Mouse (Mus musculus) c-Kit-negative CD71-positive TER-119-positive erythroid progenitor cells, embryonic 14.5 days (primary cell): ENCODE data around the gene Fads6.

Experiments used
- DNase-seq: peaks from one replicate; pipeline ENCODE4 v3.0.0-alpha.2; 2013; ENCODE audit warnings: low read depth, low spot score

Gene Fads6

DNA sequence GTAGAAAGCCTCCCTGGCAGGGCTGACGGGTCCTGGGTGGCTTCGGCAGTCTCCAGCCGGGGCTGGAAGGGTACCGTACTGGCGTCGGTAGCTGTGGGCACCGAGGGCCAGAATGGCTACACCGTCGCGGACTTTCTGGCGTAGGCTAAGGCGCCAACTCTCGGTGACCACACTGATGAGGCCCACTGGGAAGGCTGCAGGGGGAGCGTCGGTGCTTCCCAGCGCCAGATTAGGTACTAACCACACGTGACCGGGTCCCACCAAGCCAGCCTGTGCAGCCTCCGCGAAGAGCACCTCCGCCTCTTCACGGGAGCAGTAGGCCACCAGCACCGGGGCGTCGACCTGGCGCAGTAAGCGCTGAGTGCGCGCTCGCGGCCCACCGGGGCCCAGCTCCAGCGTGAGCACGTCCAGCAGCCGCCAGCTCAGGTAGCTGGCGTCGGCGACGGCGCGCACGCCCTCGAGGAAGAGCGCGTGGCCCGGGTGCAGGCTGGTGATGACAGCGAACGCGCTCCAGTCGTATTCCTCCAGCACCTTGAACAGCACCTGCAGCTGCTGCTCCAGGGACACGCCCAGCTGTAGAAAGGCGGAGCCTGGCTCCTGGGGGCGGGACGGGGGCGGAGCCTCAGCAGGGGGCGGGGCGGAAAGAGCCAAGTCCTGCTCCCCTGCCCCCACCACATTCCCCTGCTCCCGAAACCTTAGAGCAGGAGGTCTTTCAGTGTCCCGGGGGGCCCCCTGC, 39.5 kb downstream of the Fads6 start:
- DNase-seq = no peak

DNA sequence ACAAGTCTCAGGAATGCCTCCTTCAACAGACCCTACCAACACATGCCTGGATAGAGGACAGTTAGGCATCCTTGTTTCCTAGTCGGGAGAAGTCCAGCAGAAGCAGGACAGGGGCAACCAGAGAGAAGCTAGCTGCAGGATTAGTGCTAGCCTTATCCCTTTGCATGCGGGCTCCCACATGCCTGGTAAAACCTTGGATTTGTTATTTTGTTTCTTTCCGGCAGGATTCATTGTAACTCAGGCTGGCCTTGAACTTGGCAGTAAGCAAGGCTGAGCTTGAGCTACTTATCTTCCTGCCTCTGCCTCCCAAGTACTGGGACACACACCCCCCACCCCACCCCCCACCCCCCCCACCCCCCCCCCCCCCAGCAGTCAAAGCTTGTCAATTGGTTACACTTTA, 46.2 kb downstream of the Fads6 start:
- DNase-seq = no peak

DNA sequence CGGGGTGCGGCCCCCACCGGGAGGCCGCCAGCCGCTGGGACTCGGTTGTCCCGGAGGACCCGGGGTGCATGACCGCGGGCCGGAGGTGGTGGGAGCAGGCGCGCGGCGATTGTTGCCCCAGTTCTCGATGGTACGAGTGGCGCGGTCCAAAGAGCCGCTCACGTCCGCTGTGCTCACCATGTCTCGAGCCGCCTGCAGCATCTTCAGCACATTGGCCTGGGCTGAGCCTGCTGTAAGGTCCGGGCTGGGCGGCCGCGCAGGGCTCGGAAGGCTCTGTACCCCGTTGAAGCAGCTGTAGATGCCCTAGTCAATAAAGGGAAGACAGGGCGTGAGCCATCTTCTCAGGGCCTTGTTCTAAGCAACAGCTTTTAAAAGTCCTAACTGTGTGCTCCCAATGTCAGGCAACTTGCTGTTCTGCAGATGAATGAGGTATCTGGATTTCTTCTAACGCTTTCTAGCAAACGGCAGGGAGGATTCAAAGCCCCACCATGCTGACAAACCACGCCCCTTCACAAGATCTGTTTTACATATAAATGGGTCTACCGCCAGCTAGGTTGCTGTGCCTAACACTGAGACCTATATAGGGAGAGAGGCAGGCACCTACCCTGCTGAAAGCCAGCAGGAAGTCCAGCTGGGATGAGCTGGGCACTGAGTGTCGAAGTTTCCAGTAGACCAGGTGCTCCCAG, 46.9 kb downstream of the Fads6 start:
- DNase-seq = no peak

DNA sequence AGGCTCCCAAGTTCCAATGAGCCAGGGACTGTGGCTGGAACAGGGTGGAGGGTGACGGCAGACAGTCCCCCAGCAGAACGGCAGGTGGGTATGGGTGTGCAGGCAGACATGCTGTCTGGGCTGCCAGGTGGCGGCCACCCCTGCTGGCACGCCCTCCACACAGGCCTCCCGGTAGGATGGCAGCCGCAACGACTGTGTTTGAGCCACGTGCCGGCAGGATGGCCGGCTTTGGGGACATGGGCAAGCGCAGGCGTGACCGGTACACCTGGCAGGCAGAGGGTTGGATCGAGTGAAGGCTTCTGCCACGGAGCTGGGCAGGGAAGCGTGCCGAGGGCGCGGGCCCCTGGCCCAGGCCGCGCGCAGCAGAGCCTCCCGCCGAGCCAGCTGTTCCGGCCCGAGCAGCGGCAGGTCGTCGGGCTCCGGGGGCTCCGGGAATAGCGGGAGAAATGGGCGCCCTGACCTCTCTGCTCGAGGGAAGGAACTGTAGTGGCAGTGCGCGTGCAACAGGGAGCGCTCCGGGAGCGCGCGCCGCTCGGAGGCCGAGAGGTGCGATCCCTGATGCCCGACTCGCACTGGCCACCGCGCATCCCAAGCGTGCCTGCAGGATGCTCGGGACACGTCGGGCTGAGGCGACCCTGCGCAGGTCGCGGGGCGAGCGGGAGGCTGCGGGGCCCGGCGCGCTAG, 47.6 kb downstream of the Fads6 start:
- DNase-seq = no peak

DNA sequence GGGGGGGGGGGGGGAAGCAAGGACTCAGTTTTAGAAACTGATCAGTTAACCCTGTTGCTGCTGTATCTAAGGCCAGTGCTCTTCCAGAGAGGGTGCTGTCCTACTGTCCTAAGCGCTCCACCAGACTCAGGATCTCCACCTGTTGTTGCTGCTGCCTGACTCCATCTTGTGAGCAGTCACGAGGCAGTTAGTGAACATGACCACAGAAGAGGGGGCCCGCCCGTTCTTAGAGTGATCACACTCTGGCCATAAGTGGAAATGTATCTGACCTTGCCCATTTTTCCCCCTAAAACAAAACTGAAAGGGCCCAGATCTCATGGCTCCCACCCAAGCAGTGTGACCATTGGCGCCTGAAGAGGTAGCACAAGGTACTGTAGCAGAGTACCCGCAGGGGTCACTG, 49.5 kb downstream of the Fads6 start:
- no peak for DNase-seq

DNA sequence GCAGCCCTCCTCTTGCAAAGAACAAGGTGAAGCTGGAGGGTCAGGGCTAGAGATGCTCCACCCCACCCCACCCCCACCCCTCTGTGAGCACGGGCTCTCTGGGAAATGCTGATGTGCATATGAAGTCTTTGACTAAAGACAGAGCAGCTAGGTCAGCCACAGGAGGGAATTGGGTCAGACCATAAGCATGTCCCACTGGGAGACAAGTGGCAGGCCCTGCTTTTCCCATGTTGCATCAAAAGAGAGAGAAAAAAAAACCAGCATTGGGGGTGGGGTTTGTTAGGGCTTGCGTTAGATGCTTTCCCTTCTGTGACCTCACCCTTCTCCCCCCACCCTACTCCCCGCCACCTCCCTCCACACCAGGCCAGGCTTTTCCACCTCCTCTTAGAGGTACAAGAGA, 50.2 kb downstream of the Fads6 start:
- no peak for DNase-seq

DNA sequence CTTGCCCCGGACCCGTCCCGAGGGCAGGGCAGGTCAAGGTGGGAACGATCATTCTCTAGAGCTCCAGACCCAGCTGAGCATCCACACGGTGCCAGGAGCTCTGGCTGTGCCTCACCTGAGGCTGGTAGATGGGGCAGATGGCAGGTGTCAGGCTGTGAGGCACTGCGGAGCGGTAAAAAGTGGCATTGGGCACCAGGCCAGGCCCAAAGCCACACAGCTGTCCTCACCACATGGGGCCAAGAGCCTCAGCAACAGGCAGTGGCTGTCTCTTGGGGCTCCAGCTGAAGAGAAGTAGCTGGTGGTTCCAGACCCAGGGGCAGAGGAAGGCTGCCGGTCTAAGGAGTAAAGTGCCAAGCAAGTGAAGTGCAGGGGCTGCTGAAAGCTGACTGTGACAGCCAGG, 51.1 kb downstream of the Fads6 start:
- no peak for DNase-seq

- DNase-seq = no peak
Measured at GRCm38 (mm10) chr11:115244840-115245239, 52.6 kb downstream of the Fads6 start.

DNA sequence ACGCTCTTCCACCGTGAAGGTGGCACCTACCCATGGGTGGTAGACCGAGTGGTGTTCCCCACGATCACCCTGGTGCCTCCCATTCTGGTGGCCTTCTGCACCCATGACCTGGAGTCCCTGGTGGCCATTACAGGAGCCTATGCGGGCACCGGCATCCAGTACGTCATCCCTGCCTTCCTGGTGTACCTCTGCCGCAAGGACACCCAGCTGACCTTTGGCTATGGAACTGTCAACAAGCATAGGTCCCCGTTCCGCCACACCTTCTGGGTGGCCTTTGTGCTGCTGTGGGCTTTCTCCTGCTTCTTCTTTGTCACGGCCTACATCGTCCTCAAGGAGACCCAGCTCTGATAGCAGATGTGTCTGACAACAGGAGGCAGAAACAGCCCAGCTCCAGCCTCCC, 53.7 kb downstream of the Fads6 start:
- DNase-seq = no peak

- DNase-seq = no peak
Measured at GRCm38 (mm10) chr11:115242746-115243145, 54.7 kb downstream of the Fads6 start.

- DNase-seq = no peak
Measured at GRCm38 (mm10) chr11:115241402-115241801, 56.1 kb downstream of the Fads6 start.

GRCm38 (mm10) chr11:115236570-115236969, 60.9 kb downstream of the Fads6 start:
- DNase-seq = no peak

DNA sequence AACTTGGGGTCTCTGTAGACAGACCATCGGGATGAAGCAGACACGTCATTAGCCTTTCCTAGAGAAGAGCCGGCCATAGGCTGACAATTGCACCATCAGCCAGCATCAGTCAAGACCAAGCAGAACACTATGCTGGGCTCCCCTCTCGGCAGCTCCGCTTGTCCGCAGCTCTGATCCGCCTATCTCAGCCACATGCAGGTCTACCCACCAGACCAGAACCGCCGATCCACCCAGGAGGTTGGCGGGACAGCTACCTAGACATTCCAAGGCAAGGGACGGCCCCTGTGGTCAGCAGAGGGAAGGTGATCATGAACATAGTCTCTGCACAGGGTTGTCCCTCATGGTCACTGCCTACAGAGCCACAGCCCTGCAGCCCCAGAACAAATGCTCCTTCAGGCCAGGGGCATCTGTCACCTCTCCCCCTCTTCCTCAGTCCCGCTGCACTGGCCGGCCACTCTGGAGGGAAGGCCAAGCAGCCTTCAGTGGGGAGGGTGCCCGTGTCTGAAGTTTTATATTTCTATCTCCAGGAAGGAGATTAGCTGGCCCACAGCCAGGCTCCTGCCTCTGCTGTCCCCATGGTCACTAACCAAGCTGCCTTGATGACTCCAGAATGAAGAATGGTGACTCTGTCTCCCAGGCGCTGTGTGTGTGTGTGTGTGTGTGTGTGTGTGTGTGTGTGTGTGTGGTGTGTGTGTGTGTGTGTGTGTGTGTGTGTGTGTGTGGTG, 63.0 kb downstream of the Fads6 start:
- DNase-seq = no peak

- DNase-seq = no peak
Measured at GRCm38 (mm10) chr11:115233526-115234290, 63.8 kb downstream of the Fads6 start.

DNA sequence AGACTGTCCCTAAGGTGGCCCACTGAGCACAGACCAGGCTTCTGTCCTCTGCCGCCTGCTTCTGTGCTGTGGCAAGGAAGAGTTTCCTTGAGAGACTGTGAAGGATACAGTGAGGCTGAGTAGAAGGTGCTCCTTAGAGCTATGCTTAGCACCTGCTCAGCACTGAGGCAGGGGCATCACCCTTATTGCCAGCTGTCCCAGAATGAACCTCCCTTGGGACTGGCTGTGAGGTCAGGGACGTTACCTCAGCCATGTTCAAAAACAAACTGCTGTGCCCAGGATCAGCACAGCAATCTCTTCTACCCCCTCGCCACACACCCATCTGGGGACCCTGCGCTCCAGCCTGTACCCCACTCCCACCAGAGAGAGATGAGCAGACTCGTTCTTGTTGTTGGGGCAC, 64.6 kb downstream of the Fads6 start:
- DNase-seq = no peak

DNA sequence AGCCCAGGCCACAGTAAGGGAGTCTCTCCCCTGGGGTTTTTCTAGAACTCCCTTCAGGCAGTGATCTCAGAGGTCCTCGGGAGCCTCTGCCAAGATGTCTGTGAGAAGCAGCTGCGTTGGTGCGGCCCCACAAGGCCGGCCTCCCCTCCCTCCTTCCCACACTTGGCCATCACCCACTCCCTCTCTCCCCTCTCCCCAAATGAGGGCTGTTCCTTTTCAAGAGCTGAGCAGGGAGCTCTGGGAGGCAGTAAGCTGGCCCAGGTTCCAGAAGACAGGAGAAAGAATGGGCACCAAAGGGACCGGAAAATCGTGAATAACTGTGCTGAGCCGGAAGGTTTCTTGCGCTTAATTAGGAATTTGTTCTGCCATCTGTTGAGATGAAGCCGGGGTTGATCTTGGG, 65.5 kb downstream of the Fads6 start:
- DNase-seq = no peak

- no peak for DNase-seq
Measured at GRCm38 (mm10) chr11:115231168-115231915, 66.1 kb downstream of the Fads6 start.
